Mouse (Mus musculus): Measurements from ENCODE around the gene Baiap2l2.

Baiap2l2 gene

GRCm38 (mm10) chr15:79285399-79285798, at the start of gene Baiap2l2:
Gene Baiap2l2, minus strand, starts transcription at chr15:79285537.
- in situ Hi-C loops (cut with MboI, MseI) = no loop called here

GRCm38 (mm10) chr15:79333409-79333808, 48.1 kb upstream of the Baiap2l2 start:
- in situ Hi-C loops (cut with MboI, MseI) = no loop called here

GRCm38 (mm10) chr15:79330521-79330920, 45.2 kb upstream of the Baiap2l2 start:
- in situ Hi-C loops (cut with MboI, MseI) = no loop called here

- in situ Hi-C loops (cut with MboI, MseI) = no loop called here
Observed at GRCm38 (mm10) chr15:79329979-79330363, 44.6 kb upstream of the Baiap2l2 start.

- in situ Hi-C loops (cut with MboI, MseI) = no loop called here
Observed at GRCm38 (mm10) chr15:79329346-79329978, 44.1 kb upstream of the Baiap2l2 start.

- in situ Hi-C loops (cut with MboI, MseI) = no loop called here
Observed at GRCm38 (mm10) chr15:79328939-79329275, 43.6 kb upstream of the Baiap2l2 start.

GRCm38 (mm10) chr15:79328058-79328938, 43.0 kb upstream of the Baiap2l2 start, which contains the start of gene Pla2g6:
Gene Pla2g6, minus strand, starts transcription at chr15:79328390.
- in situ Hi-C loops (cut with MboI, MseI) = no loop called here

GRCm38 (mm10) chr15:79326971-79327961, 41.9 kb upstream of the Baiap2l2 start:
- in situ Hi-C loops (cut with MboI, MseI) = no loop called here

GRCm38 (mm10) chr15:79326264-79326663, 40.9 kb upstream of the Baiap2l2 start:
- in situ Hi-C loops (cut with MboI, MseI) = no loop called here

- in situ Hi-C loops (cut with MboI, MseI) = no loop called here
Observed at GRCm38 (mm10) chr15:79325742-79326141, 40.4 kb upstream of the Baiap2l2 start.

- in situ Hi-C loops (cut with MboI, MseI) = no loop called here
Observed at GRCm38 (mm10) chr15:79324373-79324772, 39.0 kb upstream of the Baiap2l2 start.

- in situ Hi-C loops (cut with MboI, MseI) = no loop called here
Observed at GRCm38 (mm10) chr15:79323791-79324155, 38.4 kb upstream of the Baiap2l2 start.

- in situ Hi-C loops (cut with MboI, MseI) = no loop called here
Observed at GRCm38 (mm10) chr15:79322991-79323790, 37.9 kb upstream of the Baiap2l2 start.

- in situ Hi-C loops (cut with MboI, MseI) = no loop called here
Observed at GRCm38 (mm10) chr15:79322281-79322990, 37.1 kb upstream of the Baiap2l2 start.

GRCm38 (mm10) chr15:79321733-79322190, 36.4 kb upstream of the Baiap2l2 start:
- in situ Hi-C loops (cut with MboI, MseI) = no loop called here

GRCm38 (mm10) chr15:79313848-79314369, 28.6 kb upstream of the Baiap2l2 start:
- in situ Hi-C loops (cut with MboI, MseI) = no loop called here

GRCm38 (mm10) chr15:79307861-79308260, 22.5 kb upstream of the Baiap2l2 start:
- in situ Hi-C loops (cut with MboI, MseI) = no loop called here

- in situ Hi-C loops (cut with MboI, MseI) = no loop called here
Observed at GRCm38 (mm10) chr15:79306043-79306637, 20.8 kb upstream of the Baiap2l2 start.

GRCm38 (mm10) chr15:79304832-79305231, 19.5 kb upstream of the Baiap2l2 start:
- in situ Hi-C loops (cut with MboI, MseI) = no loop called here

- in situ Hi-C loops (cut with MboI, MseI) = no loop called here
Observed at GRCm38 (mm10) chr15:79303725-79304124, 18.4 kb upstream of the Baiap2l2 start.
